Mouse (Mus musculus): ENCODE data around the gene Dhdds.

GRCm38 (mm10) chr4:133923743-133924142, 77.0 kb downstream of the Dhdds start:
- TF ChIP-seq POLR2A (IDR thresholded peaks at IDR 0.05; ENCODE audit: borderline replicate concordance, control insufficient read depth, low read depth, low read length) (no peak), CTCF (IDR thresholded peaks at IDR 0.05; ENCODE audit: control insufficient read depth, insufficient read depth, low read length) (no peak)
